Mouse (Mus musculus): ENCODE data around the gene Glrx5. TPM values are rescaled to one million over a fixed set of nuclear protein-coding genes. Genes with fewer than 3 reads are reported as not detected.

Gene Glrx5
- polyA plus RNA-seq (2014; fragmentation: Illumina TruSeq; extraction: RNeasy Lipid Tissue Mini Kit (QIAGEN cat#74804); ENCODE audit: low read depth, low replicate concordance), result 4.1 TPM

GRCm38 (mm10) chr12:105032147-105032831, at the start of gene Glrx5:
Gene Glrx5 (plus strand): TSS chr12:105032688.

GRCm38 (mm10) chr12:105009370-105010212, 22.9 kb upstream of the Glrx5 start, which contains the start of gene Syne3:
Gene Syne3 (minus strand): TSS chr12:105009809.

Other genes starting within 250 kb of the Glrx5 start
- gene Clmn, start 167.6 kb upstream of the Glrx5 start, polyA plus RNA-seq (2014; fragmentation: Illumina TruSeq; extraction: RNeasy Lipid Tissue Mini Kit (QIAGEN cat#74804); ENCODE audit: low read depth, low replicate concordance), result 207 TPM
- 1.3 TPM for gene Syne3, start 22.9 kb upstream of the Glrx5 start, polyA plus RNA-seq (2014; fragmentation: Illumina TruSeq; extraction: RNeasy Lipid Tissue Mini Kit (QIAGEN cat#74804); ENCODE audit: low read depth, low replicate concordance)
- not detected for gene Tcl1b2, start 113.3 kb downstream of the Glrx5 start, polyA plus RNA-seq (2014; fragmentation: Illumina TruSeq; extraction: RNeasy Lipid Tissue Mini Kit (QIAGEN cat#74804); ENCODE audit: low read depth, low replicate concordance)
- gene Tcl1b1, start 127.0 kb downstream of the Glrx5 start, polyA plus RNA-seq (2014; fragmentation: Illumina TruSeq; extraction: RNeasy Lipid Tissue Mini Kit (QIAGEN cat#74804); ENCODE audit: low read depth, low replicate concordance), result not detected
- gene Tcl1b5, start 143.7 kb downstream of the Glrx5 start, polyA plus RNA-seq (2014; fragmentation: Illumina TruSeq; extraction: RNeasy Lipid Tissue Mini Kit (QIAGEN cat#74804); ENCODE audit: low read depth, low replicate concordance), result not detected
- gene Tcl1b3, start 158.4 kb downstream of the Glrx5 start, polyA plus RNA-seq (2014; fragmentation: Illumina TruSeq; extraction: RNeasy Lipid Tissue Mini Kit (QIAGEN cat#74804); ENCODE audit: low read depth, low replicate concordance), result not detected
- 0.14 TPM for gene Tcl1b4, start 169.3 kb downstream of the Glrx5 start, polyA plus RNA-seq (2014; fragmentation: Illumina TruSeq; extraction: RNeasy Lipid Tissue Mini Kit (QIAGEN cat#74804); ENCODE audit: low read depth, low replicate concordance)
- gene Tcl1, start 190.1 kb downstream of the Glrx5 start, polyA plus RNA-seq (2014; fragmentation: Illumina TruSeq; extraction: RNeasy Lipid Tissue Mini Kit (QIAGEN cat#74804); ENCODE audit: low read depth, low replicate concordance), result 0.15 TPM